Mouse (Mus musculus) 3T3-L1 (cell line): ENCODE measurements around the gene Preb.

ENCODE experiments used
- DNase-seq: peaks from one replicate; pipeline ENCODE4 v3.0.0-alpha.2; 2015; ENCODE audit warnings: low read depth, low spot score

The Preb gene

GRCm38 (mm10) chr5:30955751-30956150, 4.4 kb downstream of the Preb start:
- DNase-seq, result no peak

DNA sequence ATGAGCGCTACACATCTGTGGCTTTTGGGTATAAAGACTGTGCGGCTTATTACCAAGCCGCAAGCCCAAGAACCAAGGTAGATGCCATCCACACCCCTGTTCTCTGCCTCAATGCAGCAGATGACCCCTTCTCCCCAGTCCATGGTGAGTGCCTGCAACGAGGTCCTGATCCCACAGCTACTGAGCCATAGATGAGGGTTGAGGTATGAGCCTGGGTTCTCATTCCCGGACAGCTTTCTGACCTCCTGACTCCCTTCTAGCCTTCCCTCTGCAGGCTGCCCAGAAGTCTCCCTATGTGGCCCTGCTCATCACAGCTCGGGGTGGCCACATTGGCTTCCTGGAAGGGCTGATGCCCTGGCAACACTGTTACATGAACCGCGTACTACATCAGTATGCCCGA, 5.6 kb downstream of the Preb start:
- DNase-seq, result no peak

DNA sequence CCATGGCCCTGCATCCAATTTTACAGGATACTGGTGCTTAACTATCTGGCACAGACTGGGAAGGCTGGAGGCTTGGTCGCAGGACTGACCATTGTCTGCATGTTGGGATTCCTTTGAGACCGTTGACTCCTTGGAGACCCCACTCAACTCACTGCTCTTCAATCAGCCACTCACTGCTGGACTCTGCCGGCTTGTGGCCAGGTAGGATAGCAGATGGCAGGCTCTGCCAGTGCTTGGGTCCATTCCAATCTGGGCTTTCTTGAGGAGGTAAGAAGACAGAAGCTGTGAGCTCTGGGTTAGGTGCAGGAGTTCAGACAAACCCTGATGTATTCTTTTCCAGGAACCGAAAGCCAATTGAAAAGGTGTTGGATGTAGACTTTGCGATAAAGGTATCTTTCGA, 6.1 kb downstream of the Preb start:
- DNase-seq, result no peak

DNA sequence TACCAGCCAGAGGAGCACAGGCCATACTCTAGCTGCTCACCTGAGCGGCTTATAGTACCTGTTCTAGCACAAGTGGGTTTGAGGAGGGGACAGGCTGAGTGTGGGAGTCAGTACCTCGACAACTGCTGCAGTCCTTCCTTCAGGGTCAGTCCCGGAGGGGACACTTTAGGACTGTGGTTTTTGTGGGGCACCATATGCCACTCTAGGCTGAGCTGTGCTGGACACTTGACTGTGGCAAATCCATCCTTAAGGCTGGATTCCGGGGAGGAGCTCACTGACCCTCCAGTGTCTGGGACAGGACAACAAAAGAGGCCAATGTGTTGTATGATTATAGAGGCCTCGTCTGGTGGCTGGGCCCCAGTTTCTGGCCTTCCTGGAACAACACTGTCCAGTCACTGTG, 7.6 kb downstream of the Preb start:
- no peak for DNase-seq

DNA sequence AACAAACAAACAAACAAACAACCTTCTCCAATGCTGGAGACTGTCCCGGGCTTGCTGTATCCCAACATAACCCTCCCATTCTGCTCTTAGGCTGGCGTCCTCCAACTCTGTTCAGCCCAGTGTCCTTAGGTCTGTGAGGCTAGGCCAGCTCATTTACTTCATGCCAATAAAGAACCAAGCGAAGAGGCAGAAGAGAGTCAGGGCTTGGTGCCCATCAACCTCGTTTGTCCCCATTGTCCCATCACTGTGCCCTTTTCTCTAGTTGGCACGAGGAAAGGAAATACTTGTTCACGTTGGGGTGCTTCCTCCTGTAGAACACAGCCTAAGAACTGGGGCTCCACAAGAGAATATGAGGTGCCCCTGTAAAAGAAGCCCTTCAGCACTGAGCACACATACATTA, 8.5 kb downstream of the Preb start:
- DNase-seq, result no peak

DNA sequence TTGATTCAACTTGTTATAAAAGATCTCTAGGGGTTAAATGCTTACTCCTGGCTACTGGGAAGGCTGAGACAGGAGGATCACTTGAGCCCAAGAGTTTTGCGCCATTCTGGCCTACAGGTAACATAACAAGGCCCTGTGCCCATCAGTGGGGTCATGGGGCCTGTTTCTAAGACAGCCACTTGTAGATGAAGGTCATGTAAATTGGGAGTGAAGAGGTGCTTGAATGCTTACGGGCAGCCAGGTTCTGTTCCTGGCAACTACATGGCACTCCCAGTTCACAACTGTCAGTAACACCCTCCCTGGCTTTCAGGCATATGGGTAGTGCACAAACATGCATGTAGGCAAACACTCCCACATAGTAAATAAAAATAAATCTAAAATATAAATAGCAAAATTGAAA, 9.2 kb downstream of the Preb start:
- no peak for DNase-seq

- DNase-seq, result peak; percentile 58
Observed at GRCm38 (mm10) chr5:30950451-30950850, 9.7 kb downstream of the Preb start.

- peak; percentile 95 for DNase-seq
Observed at GRCm38 (mm10) chr5:30949654-30950326, 10.4 kb downstream of the Preb start.

- no peak for DNase-seq
Observed at GRCm38 (mm10) chr5:30948620-30949019, 11.5 kb downstream of the Preb start.

GRCm38 (mm10) chr5:30944956-30945781, 15.0 kb downstream of the Preb start, which contains the start of gene Cgref1:
Gene Cgref1, minus strand, starts transcription at chr5:30945591.
- peak; percentile 77 for DNase-seq

DNA sequence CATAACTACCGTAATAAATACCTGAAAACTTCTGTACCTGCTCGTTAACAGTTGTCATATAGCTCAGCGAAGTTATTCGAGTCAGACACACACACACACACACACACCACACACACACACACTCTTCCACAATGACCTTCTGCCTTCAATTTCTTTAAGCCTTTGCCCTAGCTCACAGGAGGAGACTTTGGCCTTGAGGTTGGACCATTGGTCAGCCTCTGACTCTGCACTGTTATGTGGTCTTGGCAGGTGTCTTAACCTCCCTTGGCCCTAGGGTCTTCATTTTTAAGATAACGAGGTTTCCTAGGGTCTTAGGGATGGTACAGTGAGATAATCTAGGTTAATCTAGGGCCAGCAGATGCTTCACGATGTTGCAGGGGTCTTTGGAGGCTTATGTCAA, 15.8 kb downstream of the Preb start:
- no peak for DNase-seq

- DNase-seq, result peak; percentile 43
Observed at GRCm38 (mm10) chr5:30943004-30943403, 17.2 kb downstream of the Preb start.

- DNase-seq, result peak; percentile 57
Observed at GRCm38 (mm10) chr5:30934725-30935461, 25.3 kb downstream of the Preb start.

DNA sequence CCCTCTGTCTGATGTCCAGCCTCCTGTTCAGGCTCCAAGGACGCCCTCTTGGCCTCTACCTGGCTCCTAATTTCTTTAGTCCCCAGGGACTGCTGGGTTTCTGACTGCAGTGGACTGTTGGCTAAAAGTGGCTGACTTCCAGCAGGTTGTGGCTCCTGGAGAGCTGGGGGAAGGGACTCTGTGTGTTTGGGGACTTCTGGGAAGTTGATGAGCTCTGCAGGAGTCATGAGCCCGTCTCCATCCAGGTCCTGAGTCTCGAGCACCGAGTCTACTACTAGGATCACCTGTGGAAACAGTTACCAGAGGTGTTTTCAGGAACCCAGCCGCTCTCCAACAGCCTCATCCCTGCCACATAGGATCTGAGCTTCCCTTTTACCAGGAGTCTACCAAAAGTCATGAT, 26.5 kb downstream of the Preb start:
- no peak for DNase-seq

GRCm38 (mm10) chr5:30931378-30931777, 28.8 kb downstream of the Preb start:
- DNase-seq, result no peak

DNA sequence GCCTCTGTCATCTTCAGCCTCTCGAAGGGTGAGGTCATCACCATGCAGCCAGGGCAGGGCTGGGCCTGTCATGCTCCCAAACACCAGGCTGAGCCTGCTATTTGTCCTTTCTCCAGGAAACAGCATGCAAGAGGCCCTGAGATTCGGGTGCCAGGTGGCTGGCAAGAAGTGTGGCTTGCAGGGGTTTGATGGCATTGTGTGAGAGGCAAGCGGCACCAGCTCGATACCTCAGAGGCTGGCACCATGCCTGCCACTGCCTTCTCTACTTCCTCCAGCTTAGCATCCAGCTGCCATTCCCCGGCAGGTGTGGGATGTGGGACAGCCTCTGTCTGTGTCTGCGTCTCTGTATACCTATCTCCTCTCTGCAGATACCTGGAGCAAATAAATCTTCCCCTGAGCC, 29.3 kb downstream of the Preb start:
- DNase-seq, result no peak

GRCm38 (mm10) chr5:30930121-30930520, 30.0 kb downstream of the Preb start:
- peak; percentile 89 for DNase-seq

DNA sequence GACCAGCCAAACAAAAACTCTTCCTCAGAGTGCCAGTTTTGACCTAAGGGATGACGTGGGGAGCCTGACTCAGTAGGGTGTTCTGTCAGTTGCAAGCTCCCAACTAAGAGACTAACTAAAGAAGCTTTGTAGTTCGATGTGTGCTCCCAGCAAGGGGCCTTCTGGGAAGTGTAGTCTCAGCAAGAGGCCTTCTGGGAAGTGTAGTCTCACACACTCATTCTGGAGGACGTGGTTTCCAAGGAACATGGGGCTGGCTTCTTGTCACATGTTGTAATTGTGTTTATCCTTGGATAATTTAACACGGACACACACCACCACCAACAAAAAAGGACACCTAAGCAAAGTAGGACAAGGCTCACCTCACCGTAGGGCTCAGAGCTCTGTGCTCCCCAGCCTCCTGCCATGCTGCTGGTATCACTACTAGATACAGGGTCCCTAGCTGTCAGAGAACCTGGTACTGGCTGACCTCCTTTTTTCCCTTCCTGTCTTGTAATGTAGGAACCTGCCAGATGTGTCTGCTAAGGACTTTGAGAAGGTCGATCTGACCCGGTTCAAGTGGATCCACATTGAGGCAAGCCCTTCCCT, 32.1 kb downstream of the Preb start:
- DNase-seq, result peak; percentile 48

DNA sequence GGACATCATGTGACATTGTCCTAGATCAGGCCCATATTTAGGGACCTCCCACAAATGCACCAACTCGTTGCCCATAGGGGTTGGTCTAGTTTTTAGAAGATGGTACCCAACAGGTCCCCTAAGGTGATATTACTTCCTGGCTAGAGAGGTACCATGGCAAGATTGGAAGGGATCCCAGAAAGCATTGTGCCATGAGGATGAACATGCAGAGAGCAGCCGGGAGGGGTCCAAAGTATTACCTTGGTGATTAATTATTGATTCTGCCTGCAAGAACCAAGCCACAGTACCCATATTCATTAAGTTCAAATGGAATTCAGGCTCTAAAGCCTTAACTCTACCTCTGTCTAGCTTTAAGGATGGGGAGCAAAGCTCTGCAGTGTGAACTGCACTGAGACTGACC, 34.1 kb downstream of the Preb start:
- DNase-seq, result no peak

GRCm38 (mm10) chr5:30925217-30925616, 34.9 kb downstream of the Preb start:
- no peak for DNase-seq

DNA sequence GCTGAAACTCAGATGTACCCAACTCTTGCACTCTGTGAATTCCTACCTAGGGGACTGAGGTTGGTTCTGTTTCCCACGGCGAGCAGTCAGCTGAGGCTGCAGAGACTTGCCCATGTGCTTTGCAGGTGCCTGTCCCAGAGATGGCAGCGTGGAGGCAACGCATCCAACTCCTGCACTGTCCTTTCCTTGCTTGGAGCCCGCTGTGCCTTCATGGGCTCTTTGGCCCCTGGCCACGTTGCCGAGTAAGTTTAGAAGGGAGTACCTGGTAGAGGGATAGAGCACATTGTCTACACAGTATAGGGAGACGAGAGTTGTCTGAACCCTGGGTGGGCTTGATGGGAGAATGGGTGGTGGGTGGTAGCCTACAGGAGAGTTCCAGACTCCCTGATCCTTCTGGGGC, 35.5 kb downstream of the Preb start:
- DNase-seq, result no peak

DNA sequence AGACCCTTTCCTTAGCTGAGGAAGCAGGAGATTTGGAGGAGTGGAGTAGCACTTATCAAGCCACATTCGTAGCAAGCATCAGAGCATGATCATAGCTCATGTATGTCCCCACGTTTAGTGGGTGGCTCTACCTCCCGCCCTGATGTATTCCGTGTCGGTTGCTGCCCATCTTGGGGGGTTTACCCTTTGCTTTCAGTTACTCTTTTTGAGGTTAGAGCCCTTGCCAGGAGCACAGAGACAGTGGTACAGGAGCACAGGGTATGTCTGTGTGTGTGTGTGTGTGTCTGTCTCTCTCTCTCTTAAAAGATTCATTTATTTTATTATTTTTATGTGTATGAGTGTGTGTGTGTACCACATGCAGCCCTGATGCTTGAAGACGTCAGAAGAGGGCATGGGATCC, 37.0 kb downstream of the Preb start:
- no peak for DNase-seq
